Mouse (Mus musculus): ENCODE measurements around the gene Gpd2. TPM values are rescaled to one million over a fixed set of nuclear protein-coding genes. Genes with fewer than 3 reads are reported as not detected.

The Gpd2 gene
- polyA plus RNA-seq, 1 experiment from 2014 or later: 27.0 TPM

GRCm38 (mm10) chr2:57395071-57395470 lies 157.6 kb downstream of the Gpd2 start:
- no peak overlapping the region for H3K27ac ChIP-seq (ENCODE audit: low read length)
- no peak for ATAC-seq
- 90% methylated on average over 4 of the region's 4 CpGs for WGBS

GRCm38 (mm10) chr2:57396061-57396460 lies 158.6 kb downstream of the Gpd2 start:
- no peak overlapping the region for H3K4me3 ChIP-seq (ENCODE audit: low read length)
- no peak for ATAC-seq
- no peak overlapping the region for H3K4me2 ChIP-seq (ENCODE audit: low read depth, low read length)
- H3K27ac ChIP-seq (ENCODE audit: low read length): no peak overlapping the region
- no peaks in the 10 kb centered on the region for H3K4me1 ChIP-seq (ENCODE audit: control insufficient read depth, insufficient read depth, low read length)
- no peak overlapping the region for H3K9ac ChIP-seq (ENCODE audit: low read depth, low read length)
- no peaks in the 10 kb centered on the region for H3K36me3 ChIP-seq (ENCODE audit: control insufficient read depth, insufficient read depth, low read length)
- 93% methylated on average over 13 of the region's 13 CpGs for WGBS
- no peaks in the 10 kb centered on the region for H3K27me3 ChIP-seq (replicated peaks; ENCODE audit: control insufficient read depth, insufficient read depth, low read length)
- no peaks in the 10 kb centered on the region for H3K9me3 ChIP-seq (ENCODE audit: control insufficient read depth, low read length)

More at GRCm38 (mm10) chr2:57395071-57395470, 157.6 kb downstream of the Gpd2 start:
- H3K9me3 ChIP-seq (ENCODE audit: control insufficient read depth, low read length): no peaks in the 10 kb centered on the region
- H3K9ac ChIP-seq (ENCODE audit: low read depth, low read length): no peak overlapping the region
- H3K4me2 ChIP-seq (ENCODE audit: low read depth, low read length): no peak overlapping the region
- no peaks in the 10 kb centered on the region for H3K4me1 ChIP-seq (ENCODE audit: control insufficient read depth, insufficient read depth, low read length)
- H3K4me3 ChIP-seq (ENCODE audit: low read length): no peak overlapping the region
- no peaks in the 10 kb centered on the region for H3K36me3 ChIP-seq (ENCODE audit: control insufficient read depth, insufficient read depth, low read length)
- H3K27me3 ChIP-seq (replicated peaks; ENCODE audit: control insufficient read depth, insufficient read depth, low read length): no peaks in the 10 kb centered on the region

GRCm38 (mm10) chr2:57397727-57398126 lies 160.3 kb downstream of the Gpd2 start:
- Histone ChIP-seq H3K9ac (ENCODE audit: low read depth, low read length) (no peak overlapping the region), H3K36me3 (ENCODE audit: control insufficient read depth, insufficient read depth, low read length) (no peaks in the 10 kb centered on the region), H3K27me3 (replicated peaks; ENCODE audit: control insufficient read depth, insufficient read depth, low read length) (no peaks in the 10 kb centered on the region), H3K4me1 (ENCODE audit: control insufficient read depth, insufficient read depth, low read length) (no peaks in the 10 kb centered on the region), H3K9me3 (ENCODE audit: control insufficient read depth, low read length) (no peaks in the 10 kb centered on the region), H3K27ac (ENCODE audit: low read length) (no peak overlapping the region), H3K4me3 (ENCODE audit: low read length) (no peak overlapping the region), H3K4me2 (ENCODE audit: low read depth, low read length) (no peak overlapping the region)
- 91% methylated on average over 3 of the region's 3 CpGs for WGBS
- ATAC-seq: no peak

- H3K36me3 ChIP-seq (ENCODE audit: control insufficient read depth, insufficient read depth, low read length): no peaks in the 10 kb centered on the region
- 76% methylated on average over 4 of the region's 4 CpGs for WGBS
- no peaks in the 10 kb centered on the region for H3K9me3 ChIP-seq (ENCODE audit: control insufficient read depth, low read length)
- no peaks in the 10 kb centered on the region for H3K27me3 ChIP-seq (replicated peaks; ENCODE audit: control insufficient read depth, insufficient read depth, low read length)
- H3K4me1 ChIP-seq (ENCODE audit: control insufficient read depth, insufficient read depth, low read length): no peaks in the 10 kb centered on the region
- H3K4me3 ChIP-seq (ENCODE audit: low read length): no peak overlapping the region
- no peak overlapping the region for H3K27ac ChIP-seq (ENCODE audit: low read length)
- no peak overlapping the region for H3K4me2 ChIP-seq (ENCODE audit: low read depth, low read length)
- H3K9ac ChIP-seq (ENCODE audit: low read depth, low read length): no peak overlapping the region
- ATAC-seq: no peak
These were observed 170.1 kb downstream of the Gpd2 start for GRCm38 (mm10) chr2:57407414-57408019.

GRCm38 (mm10) chr2:57408413-57408812 lies 171.0 kb downstream of the Gpd2 start:
- WGBS: 88% methylated on average over 4 of the region's 4 CpGs
- Histone ChIP-seq H3K9me3 (ENCODE audit: control insufficient read depth, low read length) (no peaks in the 10 kb centered on the region), H3K9ac (ENCODE audit: low read depth, low read length) (no peak overlapping the region), H3K27me3 (replicated peaks; ENCODE audit: control insufficient read depth, insufficient read depth, low read length) (no peaks in the 10 kb centered on the region), H3K4me2 (ENCODE audit: low read depth, low read length) (no peak overlapping the region), H3K36me3 (ENCODE audit: control insufficient read depth, insufficient read depth, low read length) (no peaks in the 10 kb centered on the region), H3K4me1 (ENCODE audit: control insufficient read depth, insufficient read depth, low read length) (no peaks in the 10 kb centered on the region), H3K4me3 (ENCODE audit: low read length) (no peak overlapping the region), H3K27ac (ENCODE audit: low read length) (no peak overlapping the region)
- no peak for ATAC-seq

- Histone ChIP-seq H3K4me3 (ENCODE audit: low read length) (no peak overlapping the region), H3K9me3 (ENCODE audit: control insufficient read depth, low read length) (no peaks in the 10 kb centered on the region), H3K4me2 (ENCODE audit: low read depth, low read length) (no peak overlapping the region), H3K27me3 (replicated peaks; ENCODE audit: control insufficient read depth, insufficient read depth, low read length) (no peaks in the 10 kb centered on the region), H3K4me1 (ENCODE audit: control insufficient read depth, insufficient read depth, low read length) (no peaks in the 10 kb centered on the region), H3K9ac (ENCODE audit: low read depth, low read length) (no peak overlapping the region), H3K36me3 (ENCODE audit: control insufficient read depth, insufficient read depth, low read length) (no peaks in the 10 kb centered on the region), H3K27ac (ENCODE audit: low read length) (no peak overlapping the region)
- ATAC-seq: no peak
- WGBS: 85% methylated on average over 2 of the region's 2 CpGs
These were observed 174.1 kb downstream of the Gpd2 start for GRCm38 (mm10) chr2:57411551-57411950.

- H3K27ac ChIP-seq (ENCODE audit: low read length): no peak overlapping the region
- no peaks in the 10 kb centered on the region for H3K36me3 ChIP-seq (ENCODE audit: control insufficient read depth, insufficient read depth, low read length)
- no peak overlapping the region for H3K9ac ChIP-seq (ENCODE audit: low read depth, low read length)
- no peak overlapping the region for H3K4me2 ChIP-seq (ENCODE audit: low read depth, low read length)
- no peaks in the 10 kb centered on the region for H3K27me3 ChIP-seq (replicated peaks; ENCODE audit: control insufficient read depth, insufficient read depth, low read length)
- H3K4me3 ChIP-seq (ENCODE audit: low read length): no peak overlapping the region
- H3K9me3 ChIP-seq (ENCODE audit: control insufficient read depth, low read length): no peaks in the 10 kb centered on the region
- 87% methylated on average over 9 of the region's 9 CpGs for WGBS
- no peaks in the 10 kb centered on the region for H3K4me1 ChIP-seq (ENCODE audit: control insufficient read depth, insufficient read depth, low read length)
- ATAC-seq: no peak
These were observed 177.2 kb downstream of the Gpd2 start for GRCm38 (mm10) chr2:57414550-57415160.

- no peak overlapping the region for H3K9ac ChIP-seq (ENCODE audit: low read depth, low read length)
- H3K4me1 ChIP-seq (ENCODE audit: control insufficient read depth, insufficient read depth, low read length): no peaks in the 10 kb centered on the region
- no peaks in the 10 kb centered on the region for H3K27me3 ChIP-seq (replicated peaks; ENCODE audit: control insufficient read depth, insufficient read depth, low read length)
- 71% methylated on average over 1 of the region's 1 CpGs for WGBS
- H3K4me3 ChIP-seq (ENCODE audit: low read length): no peak overlapping the region
- no peak overlapping the region for H3K27ac ChIP-seq (ENCODE audit: low read length)
- no peaks in the 10 kb centered on the region for H3K36me3 ChIP-seq (ENCODE audit: control insufficient read depth, insufficient read depth, low read length)
- H3K9me3 ChIP-seq (ENCODE audit: control insufficient read depth, low read length): no peaks in the 10 kb centered on the region
- ATAC-seq: no peak
- H3K4me2 ChIP-seq (ENCODE audit: low read depth, low read length): no peak overlapping the region
These were observed 179.3 kb downstream of the Gpd2 start for GRCm38 (mm10) chr2:57416711-57417110.
